Mouse (Mus musculus) CD4-positive helper T cell, adult 2 months (primary cell): Measurements from ENCODE around the gene Rspo4.
A peak's percentile ranks its signal among the peaks of the same experiment; 100 is the strongest.

Experiments
- DNase-seq: peaks from one replicate; pipeline ENCODE4 v3.0.0-alpha.2; 2012; ENCODE audit warnings: low read depth, missing footprints, low spot score

The Rspo4 gene

GRCm38 (mm10) chr2:151842648-151843226, at the start of gene Rspo4:
TSS of gene Rspo4 (plus strand) at chr2:151842927.
- DNase-seq, result no peak

GRCm38 (mm10) chr2:151815586-151815985, 27.1 kb upstream of the Rspo4 start:
- DNase-seq, result no peak

GRCm38 (mm10) chr2:151862257-151862810, 19.6 kb downstream of the Rspo4 start:
- DNase-seq, result no peak

GRCm38 (mm10) chr2:151864941-151865340, 22.2 kb downstream of the Rspo4 start:
- no peak for DNase-seq

- peak; percentile 25 for DNase-seq
These were observed 23.8 kb downstream of the Rspo4 start for GRCm38 (mm10) chr2:151866487-151866886.

GRCm38 (mm10) chr2:151868196-151868595, 25.5 kb downstream of the Rspo4 start:
- no peak for DNase-seq

GRCm38 (mm10) chr2:151874551-151874950, 31.8 kb downstream of the Rspo4 start:
- no peak for DNase-seq

- peak; percentile 39 for DNase-seq
These were observed 33.3 kb downstream of the Rspo4 start for GRCm38 (mm10) chr2:151876012-151876485.

- no peak for DNase-seq
These were observed 35.9 kb downstream of the Rspo4 start for GRCm38 (mm10) chr2:151878645-151879044.

GRCm38 (mm10) chr2:151879760-151880159, 37.0 kb downstream of the Rspo4 start:
- DNase-seq, result no peak

GRCm38 (mm10) chr2:151891031-151891430, 48.3 kb downstream of the Rspo4 start:
- DNase-seq, result no peak

- DNase-seq, result no peak
These were observed 50.5 kb downstream of the Rspo4 start for GRCm38 (mm10) chr2:151893122-151893774.

- no peak for DNase-seq
These were observed 51.7 kb downstream of the Rspo4 start for GRCm38 (mm10) chr2:151894209-151894980.

- no peak for DNase-seq
These were observed 53.2 kb downstream of the Rspo4 start for GRCm38 (mm10) chr2:151895911-151896310.

- no peak for DNase-seq
These were observed 55.4 kb downstream of the Rspo4 start for GRCm38 (mm10) chr2:151898106-151898505.

- no peak for DNase-seq
These were observed 58.1 kb downstream of the Rspo4 start for GRCm38 (mm10) chr2:151900845-151901244.

GRCm38 (mm10) chr2:151903267-151903666, 60.5 kb downstream of the Rspo4 start:
- no peak for DNase-seq

GRCm38 (mm10) chr2:151903933-151904332, 61.2 kb downstream of the Rspo4 start:
- no peak for DNase-seq

- DNase-seq, result no peak
These were observed 61.9 kb downstream of the Rspo4 start for GRCm38 (mm10) chr2:151904636-151905035.

GRCm38 (mm10) chr2:151907020-151907419, 64.3 kb downstream of the Rspo4 start:
- no peak for DNase-seq

- no peak for DNase-seq
These were observed 66.7 kb downstream of the Rspo4 start for GRCm38 (mm10) chr2:151909386-151909785.

- no peak for DNase-seq
These were observed 67.8 kb downstream of the Rspo4 start for GRCm38 (mm10) chr2:151910498-151910897.
